Mouse (Mus musculus): Measurements from ENCODE around the gene St7.

- TF ChIP-seq CTCF (conservative IDR thresholded peaks at IDR 0.05; ENCODE audit: low read length): no peak
- TF ChIP-seq NANOG (IDR thresholded peaks at IDR 0.05; ENCODE audit: borderline replicate concordance, low read length): no peak
- TF ChIP-seq POU5F1 (IDR thresholded peaks at IDR 0.05; ENCODE audit: borderline replicate concordance, low read length): no peak
These were observed 46.6 kb upstream of the St7 start for GRCm38 (mm10) chr6:17646107-17646506.

Measured in E14TG2a.4 (cell line).